Mouse (Mus musculus): ENCODE results near the gene Tmc5. TPM values are rescaled to one million over a fixed set of nuclear protein-coding genes. Genes with fewer than 3 reads are reported as not detected.

The Tmc5 gene
- total and polyA plus RNA-seq, 2 experiments from 2014 or later, result 0.22 to 0.66 TPM

- WGBS, result 22% methylated on average over 5 of the region's 5 CpGs
- Histone ChIP-seq H3K27ac (ENCODE audit: low read depth, low read length) (no peak overlapping the region), H3K4me2 (ENCODE audit: low read depth, low read length, poor library complexity, severe bottlenecking) (no peak overlapping the region), H3K9ac (replicated peaks; ENCODE audit: low read length, poor library complexity, severe bottlenecking) (no peak overlapping the region), H3K4me1 (ENCODE audit: insufficient read depth, low read length) (no peaks in the 10 kb centered on the region), H3K36me3 (ENCODE audit: insufficient read depth, low read length) (peaks cover 42% of the 10 kb centered on the region), H3K4me3 (ENCODE audit: low read depth, low read length) (no peak overlapping the region), H3K9me3 (ENCODE audit: low read length) (no peaks in the 10 kb centered on the region), H3K27me3 (ENCODE audit: insufficient read depth, low read length) (no peaks in the 10 kb centered on the region)
- TF ChIP-seq CTCF (IDR thresholded peaks at IDR 0.05), result peak; percentile 94
- ATAC-seq (ENCODE audit: low FRiP score) (peak; percentile 66; the same call in 1 of the 2 replicates), DNase-seq (ENCODE audit: low spot score) (peak; percentile 95)
Observed at GRCm38 (mm10) chr7:118688199-118688598, 91.1 kb downstream of the Tmc5 start.

GRCm38 (mm10) chr7:118689088-118689487, 92.0 kb downstream of the Tmc5 start:
- ATAC-seq (ENCODE audit: low FRiP score), result no peak
- DNase-seq (ENCODE audit: low spot score), result no peak
- 85% methylated on average over 7 of the region's 7 CpGs for WGBS

GRCm38 (mm10) chr7:118691287-118691686, 94.2 kb downstream of the Tmc5 start:
- Histone ChIP-seq H3K4me3 (ENCODE audit: low read depth, low read length) (no peak overlapping the region), H3K27ac (ENCODE audit: low read depth, low read length) (no peak overlapping the region), H3K9ac (replicated peaks; ENCODE audit: low read length, poor library complexity, severe bottlenecking) (no peak overlapping the region), H3K9me3 (ENCODE audit: low read length) (no peaks in the 10 kb centered on the region), H3K27me3 (ENCODE audit: insufficient read depth, low read length) (no peaks in the 10 kb centered on the region), H3K4me2 (ENCODE audit: low read depth, low read length, poor library complexity, severe bottlenecking) (no peak overlapping the region), H3K4me1 (ENCODE audit: insufficient read depth, low read length) (no peaks in the 10 kb centered on the region), H3K36me3 (ENCODE audit: insufficient read depth, low read length) (peaks cover 53% of the 10 kb centered on the region)
- no peak for TF ChIP-seq CTCF (IDR thresholded peaks at IDR 0.05)
- no peak for ATAC-seq (ENCODE audit: low FRiP score)
- 95% methylated on average over 2 of the region's 2 CpGs for WGBS
- no peak for DNase-seq (ENCODE audit: low spot score)

More at GRCm38 (mm10) chr7:118689088-118689487, 92.0 kb downstream of the Tmc5 start:
- H3K4me2 ChIP-seq (ENCODE audit: low read depth, low read length, poor library complexity, severe bottlenecking), result no peak overlapping the region
- H3K27ac ChIP-seq (ENCODE audit: low read depth, low read length), result no peak overlapping the region
- no peaks in the 10 kb centered on the region for H3K27me3 ChIP-seq (ENCODE audit: insufficient read depth, low read length)
- TF ChIP-seq CTCF (IDR thresholded peaks at IDR 0.05), result no peak
- no peaks in the 10 kb centered on the region for H3K9me3 ChIP-seq (ENCODE audit: low read length)
- no peaks in the 10 kb centered on the region for H3K4me1 ChIP-seq (ENCODE audit: insufficient read depth, low read length)
- H3K4me3 ChIP-seq (ENCODE audit: low read depth, low read length), result no peak overlapping the region
- H3K9ac ChIP-seq (replicated peaks; ENCODE audit: low read length, poor library complexity, severe bottlenecking), result no peak overlapping the region
- peaks cover 45% of the 10 kb centered on the region for H3K36me3 ChIP-seq (ENCODE audit: insufficient read depth, low read length)

GRCm38 (mm10) chr7:118696146-118696545, 99.0 kb downstream of the Tmc5 start:
- no peak overlapping the region for H3K27ac ChIP-seq (ENCODE audit: low read depth, low read length)
- H3K9me3 ChIP-seq (ENCODE audit: low read length), result no peaks in the 10 kb centered on the region
- ATAC-seq (ENCODE audit: low FRiP score) (no peak), DNase-seq (ENCODE audit: low spot score) (no peak)
- 94% methylated on average over 6 of the region's 6 CpGs for WGBS
- no peak overlapping the region for H3K4me2 ChIP-seq (ENCODE audit: low read depth, low read length, poor library complexity, severe bottlenecking)
- TF ChIP-seq CTCF (IDR thresholded peaks at IDR 0.05), result no peak
- H3K4me3 ChIP-seq (ENCODE audit: low read depth, low read length), result no peak overlapping the region
- peaks cover 48% of the 10 kb centered on the region for H3K36me3 ChIP-seq (ENCODE audit: insufficient read depth, low read length)
- H3K9ac ChIP-seq (replicated peaks; ENCODE audit: low read length, poor library complexity, severe bottlenecking), result no peak overlapping the region
- H3K4me1 ChIP-seq (ENCODE audit: insufficient read depth, low read length), result no peaks in the 10 kb centered on the region
- no peaks in the 10 kb centered on the region for H3K27me3 ChIP-seq (ENCODE audit: insufficient read depth, low read length)

GRCm38 (mm10) chr7:118697168-118697567, 100.1 kb downstream of the Tmc5 start:
- WGBS, result 78% methylated on average over 4 of the region's 4 CpGs
- no peak overlapping the region for H3K27ac ChIP-seq (ENCODE audit: low read depth, low read length)

GRCm38 (mm10) chr7:118698882-118699281, 101.8 kb downstream of the Tmc5 start:
- Histone ChIP-seq H3K27ac (ENCODE audit: low read depth, low read length) (no peak overlapping the region), H3K9ac (replicated peaks; ENCODE audit: low read length, poor library complexity, severe bottlenecking) (no peak overlapping the region), H3K27me3 (ENCODE audit: insufficient read depth, low read length) (no peaks in the 10 kb centered on the region), H3K4me3 (ENCODE audit: low read depth, low read length) (no peak overlapping the region), H3K36me3 (ENCODE audit: insufficient read depth, low read length) (peaks cover 31% of the 10 kb centered on the region), H3K4me2 (ENCODE audit: low read depth, low read length, poor library complexity, severe bottlenecking) (no peak overlapping the region), H3K4me1 (ENCODE audit: insufficient read depth, low read length) (0 out of 2 replicates have a peak, but pooled peaks cover 2% of the 10 kb centered on the region), H3K9me3 (ENCODE audit: low read length) (no peaks in the 10 kb centered on the region)
- no peak for DNase-seq (ENCODE audit: low spot score)
- no peak for TF ChIP-seq CTCF (IDR thresholded peaks at IDR 0.05)
- 92% methylated on average over 9 of the region's 9 CpGs for WGBS
- ATAC-seq (ENCODE audit: low FRiP score), result no peak

More at GRCm38 (mm10) chr7:118697168-118697567, 100.1 kb downstream of the Tmc5 start:
- no peak overlapping the region for H3K4me2 ChIP-seq (ENCODE audit: low read depth, low read length, poor library complexity, severe bottlenecking)
- H3K4me3 ChIP-seq (ENCODE audit: low read depth, low read length), result no peak overlapping the region
- no peak overlapping the region for H3K9ac ChIP-seq (replicated peaks; ENCODE audit: low read length, poor library complexity, severe bottlenecking)
- no peak for ATAC-seq (ENCODE audit: low FRiP score)
- no peak for DNase-seq (ENCODE audit: low spot score)
- no peaks in the 10 kb centered on the region for H3K4me1 ChIP-seq (ENCODE audit: insufficient read depth, low read length)
- no peak for TF ChIP-seq CTCF (IDR thresholded peaks at IDR 0.05)
- peaks cover 38% of the 10 kb centered on the region for H3K36me3 ChIP-seq (ENCODE audit: insufficient read depth, low read length)
- H3K27me3 ChIP-seq (ENCODE audit: insufficient read depth, low read length), result no peaks in the 10 kb centered on the region
- no peaks in the 10 kb centered on the region for H3K9me3 ChIP-seq (ENCODE audit: low read length)
